Mouse (Mus musculus) lung, postnatal 0 days (tissue): ENCODE measurements around the gene Flot1.

ENCODE experiments used
- CTCF ChIP-seq: IDR thresholded peaks from 2 replicates; pipeline ENCODE4 v1.5.1; 2016; ENCODE audit warnings: antibody characterized with exemption, mild to moderate bottlenecking
- EP300 ChIP-seq: IDR thresholded peaks from 2 replicates; pipeline ENCODE4 v1.6.1; 2016; ENCODE audit warnings: antibody characterized with exemption, mild to moderate bottlenecking, control low read depth

DNA sequence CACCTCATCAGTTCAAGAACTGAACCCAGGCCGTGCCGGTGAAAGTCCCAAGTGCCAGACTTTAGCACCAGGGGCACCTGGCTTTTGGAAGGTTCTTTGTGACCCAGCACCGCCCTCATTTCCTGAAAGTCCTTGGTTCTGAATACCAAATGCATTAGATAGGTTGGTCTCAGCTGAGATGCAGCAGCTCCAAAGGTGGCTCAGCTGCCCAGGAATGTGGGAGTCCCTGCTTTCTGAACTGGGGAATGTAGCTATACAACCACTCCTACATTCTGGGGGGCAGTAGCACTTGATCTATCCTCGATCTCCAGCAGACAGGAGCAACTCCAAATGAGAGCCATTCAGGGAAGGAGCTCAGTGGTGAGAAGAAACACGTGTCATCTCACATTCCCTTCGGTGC is 10.3 kb upstream of the Flot1 start:
- TF ChIP-seq CTCF (no peak), EP300 (peak; percentile 69; the same call in 1 of the 2 replicates)
